ENCODE assay signal across 17 mouse cellular contexts in genomic region chr2:71774246-71774951, GRCm38 (mm10). TPM values are rescaled to one million over a fixed set of nuclear protein-coding genes. Genes with fewer than 3 reads are reported as not detected.
DNase-seq lines count a peak whose midpoint lies in the region; ATAC-seq lines count a peak whose summit lies in the region.
"Had no signal": no experiment of that assay in that cellular context is flagged by ENCODE, and none has a peak within 500 bp of the region (broad histone marks: within the 10 kb centered on the region; RNA-seq: fewer than 3 reads in every experiment).

No protein-coding gene starts in this region.

- H3K4me2 ChIP-seq in hindbrain, embryonic 13.5 days: no peak overlapping the region
- H3K4me2 ChIP-seq: embryonic facial prominence, embryonic 15.5 days; liver, embryonic 13.5 days; stomach, embryonic 15.5 days had no signal

- no peaks in the 10 kb centered on the region for H3K36me3 ChIP-seq in hindbrain, embryonic 13.5 days
- H3K36me3 ChIP-seq: embryonic facial prominence, embryonic 15.5 days; liver, embryonic 13.5 days; stomach, embryonic 15.5 days had no signal

- peaks cover 16% of the 10 kb centered on the region for H3K4me1 ChIP-seq in hindbrain, embryonic 13.5 days (replicated peaks)
- H3K4me1 ChIP-seq: stomach, embryonic 15.5 days had no signal

- no peaks in the 10 kb centered on the region for H3K9me3 ChIP-seq in hindbrain, embryonic 13.5 days
- H3K9me3 ChIP-seq: embryonic facial prominence, embryonic 15.5 days; liver, embryonic 13.5 days; stomach, embryonic 15.5 days had no signal

- intact Hi-C loops in left cerebral cortex, postnatal 4 days (cut with DNase I): no loop called here
- intact Hi-C loops in left cerebral cortex, postnatal 36 days (cut with DNase I): no loop called here

- H3K27ac ChIP-seq in hindbrain, embryonic 13.5 days: peak overlapping the region; percentile 77; the same call in 1 of the 2 replicates
- H3K27ac ChIP-seq: embryonic facial prominence, embryonic 15.5 days; liver, embryonic 13.5 days; stomach, embryonic 15.5 days had no signal

- no peak for ATAC-seq in hindbrain, embryonic 13.5 days (ENCODE audit: low FRiP score)
- ATAC-seq: CD4-positive, CD25-positive, alpha-beta regulatory T cell, adult 4 months had no signal

- peaks cover 7% of the 10 kb centered on the region; the same call in 1 of the 2 replicates for H3K27me3 ChIP-seq in hindbrain, embryonic 13.5 days
- H3K27me3 ChIP-seq: embryonic facial prominence, embryonic 15.5 days; liver, embryonic 13.5 days; stomach, embryonic 15.5 days had no signal

- DNase-seq in left cerebral cortex, postnatal 4 days: peak; percentile 16
- no peak for DNase-seq in left cerebral cortex, postnatal 36 days (ENCODE audit: low spot score in 2 of 2)
- DNase-seq in right cerebral cortex, postnatal 4 days: peak; percentile 19
- DNase-seq in right cerebral cortex, postnatal 14 days: no peak
- no peak for DNase-seq in thymus, adult 18-20 months
- DNase-seq in cerebellum, postnatal 4 days (ENCODE audit: low spot score in 2 of 2): no peak
- DNase-seq: cerebellum, postnatal 25 days; heart, adult 18-20 months; heart, postnatal 10 days; kidney, adult 11 months; liver, embryonic 13.5 days; right cerebral cortex, postnatal 25 days; thymus, postnatal 4 days had no signal

- no peak overlapping the region for H3K9ac ChIP-seq in hindbrain, embryonic 13.5 days
- H3K9ac ChIP-seq: embryonic facial prominence, embryonic 15.5 days; liver, embryonic 13.5 days; stomach, embryonic 15.5 days had no signal

- WGBS in hindbrain, embryonic 13.5 days: 71% methylated on average over 10 of the region's 10 CpGs

- no peak overlapping the region for H3K4me3 ChIP-seq in hindbrain, embryonic 13.5 days
- H3K4me3 ChIP-seq: embryonic facial prominence, embryonic 15.5 days; liver, embryonic 13.5 days; stomach, embryonic 15.5 days had no signal

RNA-seq across cellular contexts. Expression of gene Itga6, which starts 29.0 kb away (rescaled TPM):
- total RNA-seq in left cerebral cortex, postnatal 4 days (2021): 10 to 100 TPM; 27.3 to 32.0 TPM
- total RNA-seq in left cerebral cortex, postnatal 36 days (2021): 10 to 100 TPM; 22.6 to 25.3 TPM
- 20.7 and 25.9 TPM in 2 replicates for polyA plus RNA-seq in hindbrain, embryonic 13.5 days (2015; fragmentation: Nextera tagmentation; extraction: Ambion mirVana)

Comparison
In these comparisons a context has a peak if more than half of its experiments do, and no peak if none do; other contexts are left out.
1. DNase-seq: peak in left cerebral cortex, postnatal 4 days (single experiment) and right cerebral cortex, postnatal 4 days (single experiment); none in left cerebral cortex, postnatal 36 days (0 of 2), right cerebral cortex, postnatal 14 days (single experiment), thymus, adult 18-20 months (0 of 2) and cerebellum, postnatal 4 days (0 of 2).